Mouse (Mus musculus) CH12.LX (cell line): Measurements from ENCODE around the gene Alox12b.
A peak's percentile ranks its signal among the peaks of the same experiment; 100 is the strongest.

ENCODE experiments used
- BHLHE40 ChIP-seq: IDR thresholded peaks from 2 replicates; pipeline ENCODE4 v1.6.1; 2011; ENCODE audit warnings: mild to moderate bottlenecking, low read depth, low read length, improper control_type of control experiment
- CTCF ChIP-seq, 2 experiments: IDR thresholded peaks in 1 of 2; conservative IDR thresholded peaks in 1 of 2; 2 replicates each; pipeline ENCODE4 v1.5.1; 2011 to 2012; ENCODE audit warnings: low read depth in 2 of 2, low read length in 2 of 2, improper control_type of control experiment in 1 of 2, inconsistent platforms in 1 of 2, mild to moderate bottlenecking in 1 of 2, moderate library complexity in 1 of 2
- EP300 ChIP-seq: IDR thresholded peaks from 2 replicates; pipeline ENCODE4 v1.6.1; 2011; ENCODE audit warnings: low read length, improper control_type of control experiment
- ETS1 ChIP-seq: conservative IDR thresholded peaks from 2 replicates; pipeline ENCODE4 v1.6.1; 2012; ENCODE audit warnings: low read depth, mild to moderate bottlenecking, inconsistent platforms, low read length, improper control_type of control experiment, moderate library complexity
- GABPA ChIP-seq: IDR thresholded peaks from 2 replicates; pipeline ENCODE4 v1.6.1; 2012; ENCODE audit warnings: low read depth, low read length, improper control_type of control experiment, inconsistent platforms; ENCODE audit not compliant: insufficient replicate concordance
- MAFK ChIP-seq: IDR thresholded peaks from 2 replicates; pipeline ENCODE4 v1.6.1; 2011; ENCODE audit warnings: low read length, improper control_type of control experiment; ENCODE audit not compliant: insufficient replicate concordance
- MYC ChIP-seq: IDR thresholded peaks from 2 replicates; pipeline ENCODE4 v1.6.1; 2011; ENCODE audit warnings: low read depth, mild to moderate bottlenecking, improper control_type of control experiment, low read length
- POLR2AphosphoS2 ChIP-seq: IDR thresholded peaks from 2 replicates; pipeline ENCODE4 v1.6.1; 2011; ENCODE audit warnings: low read depth, low read length, improper control_type of control experiment
- SMC3 ChIP-seq: IDR thresholded peaks from 2 replicates; pipeline ENCODE4 v1.6.1; 2011; ENCODE audit warnings: low read depth, low read length, improper control_type of control experiment
- TCF12 ChIP-seq: IDR thresholded peaks from 2 replicates; pipeline ENCODE4 v1.6.1; 2014; ENCODE audit warnings: low read depth, mild to moderate bottlenecking, inconsistent platforms, low read length, improper control_type of control experiment
- ZMIZ1 ChIP-seq: IDR thresholded peaks from 2 replicates; pipeline ENCODE4 v1.6.1; 2012; ENCODE audit warnings: low read depth, mild to moderate bottlenecking, inconsistent platforms, low read length, improper control_type of control experiment

DNA sequence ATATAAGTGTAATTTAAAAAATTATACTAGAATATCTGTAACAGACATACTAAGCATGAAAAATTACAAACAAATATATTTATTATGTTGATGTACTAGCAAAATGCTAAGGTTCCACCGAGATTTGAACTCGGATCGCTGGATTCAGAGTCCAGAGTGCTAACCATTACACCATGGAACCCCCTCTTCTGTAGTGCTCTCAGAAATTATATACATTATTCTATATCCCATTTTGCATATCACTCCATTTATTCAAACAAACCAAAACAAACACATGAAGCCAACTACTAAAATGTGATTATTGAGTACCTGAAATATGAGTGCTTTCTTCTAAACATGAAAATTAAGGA is 32.3 kb upstream of the Alox12b start:
- TF ChIP-seq SMC3 (no peak), BHLHE40 (no peak), EP300 (no peak), CTCF (conservative IDR thresholded peaks at IDR 0.05 in 1 of 2, IDR thresholded peaks at IDR 0.05 in 1 of 2; ENCODE audit: low read depth in 2 of 2, low read length in 2 of 2) (no peak), MAFK (peak; percentile 74; the same call in 1 of the 2 replicates), GABPA (no peak), ETS1 (no peak), ZMIZ1 (no peak), TCF12 (no peak), MYC (no peak), POLR2AphosphoS2 (no peak)
